Mouse (Mus musculus) MEL (cell line): ENCODE measurements at regions not wholly inside any gene's neighbourhood (a gene's known extent, or its start where the extent isn't known, plus 50 kb on each side); places are given as distances from the start of the nearest gene placed in this dataset.

ENCODE experiments used
- BHLHE40 ChIP-seq: IDR thresholded peaks from 2 replicates; pipeline ENCODE4 v1.6.1; 2012; ENCODE audit warnings: low read depth, mild to moderate bottlenecking, inconsistent platforms, low read length, improper control_type of control experiment, borderline replicate concordance
- CHD1 ChIP-seq: IDR thresholded peaks from 2 replicates; pipeline ENCODE4 v1.6.1; 2012; ENCODE audit warnings: low read depth, mild to moderate bottlenecking, inconsistent platforms, low read length, improper control_type of control experiment
- CTCF ChIP-seq, 3 experiments: IDR thresholded peaks in 2 of 3; conservative IDR thresholded peaks in 1 of 3; 2 replicates each; pipeline ENCODE4 v1.5.1; 2011 to 2012; ENCODE audit warnings: low read length in 3 of 3, low read depth in 2 of 3, mild to moderate bottlenecking in 2 of 3, improper control_type of control experiment in 1 of 3, inconsistent platforms in 1 of 3, mixed read lengths in 1 of 3, moderate library complexity in 1 of 3; ENCODE audit not compliant: control insufficient read depth in 1 of 3, insufficient read depth in 1 of 3, poor library complexity in 1 of 3, severe bottlenecking in 1 of 3
- E2F4 ChIP-seq: IDR thresholded peaks from 2 replicates; pipeline ENCODE4 v1.6.1; 2011; ENCODE audit warnings: low read depth, low read length, improper control_type of control experiment, borderline replicate concordance
- ETS1 ChIP-seq: IDR thresholded peaks from 2 replicates; pipeline ENCODE4 v1.6.1; 2012; ENCODE audit warnings: low read depth, mild to moderate bottlenecking, inconsistent platforms, low read length, improper control_type of control experiment, moderate library complexity
- KAT2A ChIP-seq: conservative IDR thresholded peaks from 2 replicates; pipeline ENCODE4 v1.6.1; 2012; ENCODE audit warnings: low read depth, low read length, improper control_type of control experiment, inconsistent platforms
- MEF2A ChIP-seq: IDR thresholded peaks from 2 replicates; pipeline ENCODE4 v1.6.1; 2014; ENCODE audit warnings: low read depth, mild to moderate bottlenecking, inconsistent platforms, low read length, improper control_type of control experiment; ENCODE audit not compliant: poor library complexity, insufficient replicate concordance, severe bottlenecking; ENCODE audit errors: extremely low read depth
- MYC ChIP-seq: IDR thresholded peaks from 2 replicates; pipeline ENCODE4 v1.6.1; 2011; ENCODE audit warnings: low read depth, mild to moderate bottlenecking, low read length, improper control_type of control experiment, moderate library complexity
- POLR2A ChIP-seq, 2 experiments: IDR thresholded peaks; 2 replicates each; pipeline ENCODE4 v1.6.1; 2011 to 2012; ENCODE audit warnings: low read length in 2 of 2, mild to moderate bottlenecking in 2 of 2, control low read depth in 1 of 2, improper control_type of control experiment in 1 of 2, low read depth in 1 of 2, moderate library complexity in 1 of 2; ENCODE audit not compliant: control insufficient read depth in 1 of 2, insufficient read depth in 1 of 2, poor library complexity in 1 of 2
- POLR2AphosphoS2 ChIP-seq: IDR thresholded peaks from 2 replicates; pipeline ENCODE4 v1.6.1; 2011; ENCODE audit warnings: low read length, improper control_type of control experiment
- SIN3A ChIP-seq: IDR thresholded peaks from 2 replicates; pipeline ENCODE4 v1.6.1; 2012; ENCODE audit warnings: low read length, improper control_type of control experiment, inconsistent platforms
- ZC3H11A ChIP-seq: IDR thresholded peaks from 2 replicates; pipeline ENCODE4 v1.6.1; 2012; ENCODE audit warnings: low read depth, mild to moderate bottlenecking, inconsistent platforms, low read length, improper control_type of control experiment
- ZMIZ1 ChIP-seq: IDR thresholded peaks from 2 replicates; pipeline ENCODE4 v1.6.1; 2012; ENCODE audit warnings: low read depth, mild to moderate bottlenecking, inconsistent platforms, low read length, improper control_type of control experiment, moderate library complexity
- ZNF384 ChIP-seq: IDR thresholded peaks from 2 replicates; pipeline ENCODE4 v1.6.1; 2012; ENCODE audit warnings: low read depth, mild to moderate bottlenecking, inconsistent platforms, low read length, improper control_type of control experiment

DNA sequence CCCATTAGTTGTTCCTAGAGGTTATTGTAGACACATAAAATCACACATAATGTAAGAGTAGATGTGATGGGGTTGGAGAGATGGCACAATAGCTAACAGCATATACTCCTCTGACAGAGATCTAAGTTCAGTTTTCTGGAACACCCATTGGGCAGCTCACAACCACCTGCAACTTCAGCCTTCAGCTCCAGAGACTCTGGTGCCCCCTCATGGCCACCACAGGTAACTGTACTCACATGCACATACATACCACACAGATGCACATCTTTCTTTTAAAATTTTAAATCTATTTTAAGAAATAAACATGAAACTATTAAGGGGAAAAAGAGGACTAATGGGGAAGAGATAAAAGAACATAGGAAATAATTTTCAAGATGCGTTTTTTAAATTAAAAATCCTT is 117.3 kb upstream of the Nckap5 start:
- TF ChIP-seq E2F4, result no peak
- TF ChIP-seq CTCF (IDR thresholded peaks at IDR 0.05 in 2 of 3, conservative IDR thresholded peaks at IDR 0.05 in 1 of 3; ENCODE audit: control insufficient read depth in 1 of 3, insufficient read depth in 1 of 3, low read depth in 2 of 3, low read length in 3 of 3, poor library complexity in 1 of 3, severe bottlenecking in 1 of 3), result peak; percentile 24 to 35 (median 25); a peak in 4 of 6 replicates
- TF ChIP-seq POLR2A (IDR thresholded peaks at IDR 0.05; ENCODE audit: control insufficient read depth in 1 of 2, insufficient read depth in 1 of 2, low read depth in 1 of 2, low read length in 2 of 2, poor library complexity in 1 of 2), result no peak
- no peak for TF ChIP-seq CHD1
- no peak for TF ChIP-seq BHLHE40
- TF ChIP-seq SIN3A, result no peak
- no peak for TF ChIP-seq MEF2A
- no peak for TF ChIP-seq ETS1
- no peak for TF ChIP-seq POLR2AphosphoS2
- TF ChIP-seq MYC, result no peak
- no peak for TF ChIP-seq ZC3H11A
- no peak for TF ChIP-seq ZMIZ1
- no peak for TF ChIP-seq KAT2A
- TF ChIP-seq ZNF384, result no peak
